Mouse (Mus musculus) embryonic facial prominence, embryonic 15.5 days (tissue): ENCODE data around the gene Mapk12. TPM values are rescaled to one million over a fixed set of nuclear protein-coding genes. Genes with fewer than 3 reads are reported as not detected.

Source experiments
- ATAC-seq: fragments of 200-750 bp; cut with Nextera tagmentation; 2 replicates; pipeline ENCODE4 v1.8.0; 2017; ENCODE audit warnings: low read depth, moderate TSS enrichment; ENCODE audit not compliant: insufficient number of reproducible peaks, low FRiP score, low TSS enrichment
- H3K27ac ChIP-seq: fragments of 300-500 bp; sonication (generic); replicated peaks from 2 replicates; pipeline ENCODE4 v1.5.1; 2015; ENCODE audit warnings: mild to moderate bottlenecking, inconsistent platforms
- H3K27me3 ChIP-seq: fragments of 300-500 bp; sonication (generic); 2 replicates; pipeline ENCODE4 v1.6.1; 2015; ENCODE audit warnings: inconsistent platforms
- H3K36me3 ChIP-seq: fragments of 300-500 bp; sonication (generic); 2 replicates; pipeline ENCODE4 v1.6.1; 2015; ENCODE audit warnings: mild to moderate bottlenecking, inconsistent platforms
- H3K4me1 ChIP-seq: fragments of 300-500 bp; sonication (generic); 2 replicates; pipeline ENCODE4 v1.6.1; 2015; ENCODE audit warnings: inconsistent platforms
- H3K4me2 ChIP-seq: fragments of 300-500 bp; sonication (generic); replicated peaks from 2 replicates; pipeline ENCODE4 v1.6.1; 2015; ENCODE audit warnings: mild to moderate bottlenecking, inconsistent platforms
- H3K4me3 ChIP-seq: fragments of 300-500 bp; sonication (generic); replicated peaks from 2 replicates; pipeline ENCODE4 v1.5.1; 2015; ENCODE audit warnings: mild to moderate bottlenecking, inconsistent platforms
- H3K9ac ChIP-seq: fragments of 300-500 bp; sonication (generic); 2 replicates; pipeline ENCODE4 v1.6.1; 2015; ENCODE audit warnings: inconsistent platforms
- H3K9me3 ChIP-seq: fragments of 300-500 bp; sonication (generic); replicated peaks from 2 replicates; pipeline ENCODE4 v1.6.1; 2016; ENCODE audit warnings: inconsistent platforms
- WGBS: fragments of 180-500 bp; shearing (Covaris S2); methylation state at CpG from one replicate; pipeline ENCODE4 v1.1.7; 2015; 5-methylcytosine and 5-hydroxymethylcytosine counted together
- polyA plus RNA-seq: library from polyadenylated mRNA; unstranded; fragments of >200 nt; fragmentation: Nextera tagmentation; extraction: Ambion mirVana; gene quantifications from 2 replicates; pipeline ENCODE4 v1.2.1, GENCODE M21; 2015

Gene Mapk12
- polyA plus RNA-seq, 1 experiment from 2014 or later: 9.4 TPM

GRCm38 (mm10) chr15:89169431-89169830 lies 28.9 kb upstream of the Mapk12 start:
- WGBS: 6% methylated on average over 10 of the region's 10 CpGs
- Histone ChIP-seq H3K36me3 (peaks cover 39% of the 10 kb centered on the region), H3K27me3 (no peaks in the 10 kb centered on the region), H3K4me1 (peaks cover 58% of the 10 kb centered on the region), H3K27ac (peak overlapping the region; percentile 87), H3K9me3 (no peaks in the 10 kb centered on the region), H3K9ac (no peak overlapping the region), H3K4me3 (peak overlapping the region; percentile 18), H3K4me2 (peak overlapping the region; percentile 35)
- peak; percentile 77 for ATAC-seq

GRCm38 (mm10) chr15:89168922-89169321 lies 28.4 kb upstream of the Mapk12 start:
- no peak for ATAC-seq
- Histone ChIP-seq H3K4me2 (peak overlapping the region; percentile 35), H3K9ac (no peak overlapping the region), H3K27ac (peak overlapping the region; percentile 70), H3K27me3 (no peaks in the 10 kb centered on the region), H3K4me1 (peaks cover 53% of the 10 kb centered on the region), H3K4me3 (peak overlapping the region; percentile 18), H3K36me3 (peaks cover 44% of the 10 kb centered on the region), H3K9me3 (no peaks in the 10 kb centered on the region)
- WGBS: 41% methylated on average over 10 of the region's 10 CpGs

- no peaks in the 10 kb centered on the region for H3K9me3 ChIP-seq
- H3K36me3 ChIP-seq: peaks cover 78% of the 10 kb centered on the region
- H3K27ac ChIP-seq: no peak overlapping the region
- 88% methylated on average over 12 of the region's 12 CpGs for WGBS
- ATAC-seq: no peak
- H3K4me2 ChIP-seq: no peak overlapping the region
- H3K4me3 ChIP-seq: no peak overlapping the region
- H3K27me3 ChIP-seq: no peaks in the 10 kb centered on the region
- H3K9ac ChIP-seq: no peak overlapping the region
- H3K4me1 ChIP-seq: peaks cover 20% of the 10 kb centered on the region
Measured at GRCm38 (mm10) chr15:89165478-89165877, 25.0 kb upstream of the Mapk12 start.

- H3K27me3 ChIP-seq: no peaks in the 10 kb centered on the region
- no peaks in the 10 kb centered on the region for H3K9me3 ChIP-seq
- H3K36me3 ChIP-seq: peaks cover 99% of the 10 kb centered on the region
- WGBS: 70% methylated on average over 9 of the region's 9 CpGs
- H3K4me2 ChIP-seq: no peak overlapping the region
- H3K4me3 ChIP-seq: no peak overlapping the region
- no peak overlapping the region for H3K9ac ChIP-seq
- H3K27ac ChIP-seq: no peak overlapping the region
- ATAC-seq: no peak
- no peaks in the 10 kb centered on the region for H3K4me1 ChIP-seq
Measured at GRCm38 (mm10) chr15:89161397-89161796, 20.9 kb upstream of the Mapk12 start.

DNA sequence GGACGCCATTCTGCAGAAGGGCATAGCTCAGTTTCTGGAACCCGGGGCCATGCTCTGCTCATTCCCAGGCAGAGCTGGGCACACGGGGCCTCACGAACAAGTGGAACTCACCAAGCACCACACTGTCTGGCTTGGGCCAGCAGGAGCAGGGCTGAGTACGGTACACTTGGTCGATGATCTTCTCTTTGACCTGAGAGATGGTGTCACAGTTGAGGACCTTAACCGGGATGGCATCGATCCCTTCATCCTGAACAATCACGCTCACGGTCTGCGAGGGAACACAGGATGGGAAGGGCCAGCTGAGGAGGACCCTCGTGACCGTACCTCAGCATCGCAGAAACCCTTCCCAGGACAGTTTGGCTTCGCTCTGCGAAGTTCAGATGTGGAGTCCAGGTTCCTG lies 18.0 kb upstream of the Mapk12 start:
- Histone ChIP-seq H3K4me2 (no peak overlapping the region), H3K4me3 (no peak overlapping the region), H3K36me3 (peaks cover 98% of the 10 kb centered on the region), H3K27me3 (no peaks in the 10 kb centered on the region), H3K4me1 (no peaks in the 10 kb centered on the region), H3K9ac (no peak overlapping the region), H3K27ac (no peak overlapping the region), H3K9me3 (no peaks in the 10 kb centered on the region)
- no peak for ATAC-seq
- 93% methylated on average over 16 of the region's 16 CpGs for WGBS

DNA sequence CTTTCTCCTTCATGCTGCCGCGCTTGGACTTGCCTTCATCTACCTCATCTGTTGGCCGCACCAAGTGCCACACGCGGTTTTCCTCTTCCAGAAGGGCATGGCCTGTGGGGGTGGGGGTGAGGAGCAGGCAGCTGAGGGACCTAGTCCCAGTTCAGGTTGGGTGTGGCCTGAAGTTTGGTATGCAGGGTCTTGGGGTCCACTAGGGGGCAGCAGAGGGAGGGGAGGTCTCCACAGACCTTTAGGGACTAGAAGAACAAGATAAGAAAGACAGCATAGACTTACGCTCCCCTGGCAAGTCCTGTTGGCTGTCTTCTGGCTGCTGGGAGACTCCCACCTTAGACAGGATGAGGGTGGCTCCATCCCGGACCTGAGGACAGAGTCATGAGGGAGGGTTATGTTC lies 17.5 kb upstream of the Mapk12 start:
- H3K36me3 ChIP-seq: peaks cover 95% of the 10 kb centered on the region
- ATAC-seq: no peak
- no peak overlapping the region for H3K4me2 ChIP-seq
- no peaks in the 10 kb centered on the region for H3K27me3 ChIP-seq
- 55% methylated on average over 7 of the region's 7 CpGs for WGBS
- no peaks in the 10 kb centered on the region for H3K4me1 ChIP-seq
- H3K4me3 ChIP-seq: no peak overlapping the region
- H3K9ac ChIP-seq: no peak overlapping the region
- no peaks in the 10 kb centered on the region for H3K9me3 ChIP-seq
- no peak overlapping the region for H3K27ac ChIP-seq

GRCm38 (mm10) chr15:89152312-89152711 lies 11.8 kb upstream of the Mapk12 start:
- Histone ChIP-seq H3K4me1 (peaks cover 27% of the 10 kb centered on the region), H3K27me3 (peaks cover 14% of the 10 kb centered on the region), H3K9me3 (no peaks in the 10 kb centered on the region), H3K27ac (no peak overlapping the region), H3K36me3 (peaks cover 39% of the 10 kb centered on the region), H3K9ac (no peak overlapping the region), H3K4me2 (no peak overlapping the region), H3K4me3 (no peak overlapping the region)
- no peak for ATAC-seq

DNA sequence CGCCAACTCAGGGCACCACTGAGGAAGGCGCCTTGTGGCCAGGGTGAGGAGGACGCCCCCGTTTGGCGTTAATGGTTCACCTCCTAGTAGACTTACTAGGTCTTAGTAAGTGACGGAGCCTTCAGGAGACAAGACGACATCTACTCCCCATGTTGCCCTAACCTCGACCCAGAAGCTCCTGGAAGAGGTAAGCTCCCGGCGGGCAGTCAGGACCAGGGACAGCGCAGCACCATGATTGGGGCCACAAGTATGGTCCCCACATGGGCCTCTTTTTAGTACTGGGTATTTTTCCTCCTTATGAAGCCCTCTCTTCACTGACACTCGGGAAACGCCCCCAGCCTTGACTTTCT lies 9.5 kb upstream of the Mapk12 start:
- peak overlapping the region; percentile 68 for H3K4me3 ChIP-seq
- H3K4me1 ChIP-seq: peaks cover 40% of the 10 kb centered on the region
- 1% methylated on average over 13 of the region's 13 CpGs for WGBS
- no peak overlapping the region for H3K9ac ChIP-seq
- H3K9me3 ChIP-seq: no peaks in the 10 kb centered on the region
- peaks cover 16% of the 10 kb centered on the region for H3K36me3 ChIP-seq
- no peak overlapping the region for H3K27ac ChIP-seq
- peak overlapping the region; percentile 81 for H3K4me2 ChIP-seq
- peaks cover 28% of the 10 kb centered on the region for H3K27me3 ChIP-seq
- ATAC-seq: no peak

DNA sequence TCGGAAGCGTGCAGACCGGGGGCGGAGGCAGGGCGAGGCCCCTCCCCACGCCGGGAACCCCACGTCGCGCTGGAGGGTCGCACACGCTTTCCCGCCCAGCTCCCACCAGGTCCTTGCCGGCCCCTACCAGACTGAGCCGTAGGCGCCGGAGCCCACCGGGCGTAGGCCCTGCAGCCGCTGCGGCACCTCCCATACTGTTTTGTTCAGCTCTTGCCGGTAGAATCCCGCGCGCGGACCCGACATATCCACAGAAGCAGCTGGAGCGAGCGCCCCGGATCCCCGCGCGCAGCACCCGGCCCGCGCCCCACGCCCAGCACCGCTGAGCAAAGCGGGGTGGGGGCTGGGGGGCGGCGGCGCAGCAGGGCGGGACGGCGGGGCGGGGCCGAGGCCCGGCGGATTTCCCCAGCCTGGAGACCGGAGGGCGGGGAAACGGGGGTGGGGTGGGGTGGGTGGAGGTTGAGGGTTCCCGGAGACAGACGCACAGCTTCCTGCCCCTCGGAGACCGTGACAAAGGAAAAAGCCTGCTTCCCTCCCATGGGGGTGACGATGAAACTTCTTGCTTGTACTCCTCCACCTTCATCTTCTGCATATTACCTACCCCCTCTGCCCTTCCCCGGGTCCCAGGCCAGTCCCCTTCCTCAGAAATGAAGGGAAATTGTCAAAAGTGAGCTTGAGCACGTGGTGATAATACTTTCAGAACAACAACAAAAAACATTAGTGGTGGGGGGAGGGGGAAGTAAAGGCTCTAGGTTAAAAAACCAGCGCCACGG lies 9.0 kb upstream of the Mapk12 start, which contains the start of gene Mapk11:
Gene Mapk11 (minus strand): TSS at position 358 of the 770 bp plus-strand sequence.
- Histone ChIP-seq H3K9me3 (no peaks in the 10 kb centered on the region), H3K27me3 (peaks cover 28% of the 10 kb centered on the region), H3K4me2 (peak within 1 kb of the TSS; percentile 81), H3K36me3 (peaks cover 11% of the 10 kb centered on the region), H3K4me1 (peaks cover 40% of the 10 kb centered on the region), H3K9ac (peak within 1 kb of the TSS; percentile 54), H3K27ac (peak within 1 kb of the TSS; percentile 48; the same call in 1 of the 2 replicates), H3K4me3 (peak within 1 kb of the TSS; percentile 68)
- ATAC-seq: peak; percentile 58
- WGBS: 1% methylated on average over 58 of the region's 61 CpGs

DNA sequence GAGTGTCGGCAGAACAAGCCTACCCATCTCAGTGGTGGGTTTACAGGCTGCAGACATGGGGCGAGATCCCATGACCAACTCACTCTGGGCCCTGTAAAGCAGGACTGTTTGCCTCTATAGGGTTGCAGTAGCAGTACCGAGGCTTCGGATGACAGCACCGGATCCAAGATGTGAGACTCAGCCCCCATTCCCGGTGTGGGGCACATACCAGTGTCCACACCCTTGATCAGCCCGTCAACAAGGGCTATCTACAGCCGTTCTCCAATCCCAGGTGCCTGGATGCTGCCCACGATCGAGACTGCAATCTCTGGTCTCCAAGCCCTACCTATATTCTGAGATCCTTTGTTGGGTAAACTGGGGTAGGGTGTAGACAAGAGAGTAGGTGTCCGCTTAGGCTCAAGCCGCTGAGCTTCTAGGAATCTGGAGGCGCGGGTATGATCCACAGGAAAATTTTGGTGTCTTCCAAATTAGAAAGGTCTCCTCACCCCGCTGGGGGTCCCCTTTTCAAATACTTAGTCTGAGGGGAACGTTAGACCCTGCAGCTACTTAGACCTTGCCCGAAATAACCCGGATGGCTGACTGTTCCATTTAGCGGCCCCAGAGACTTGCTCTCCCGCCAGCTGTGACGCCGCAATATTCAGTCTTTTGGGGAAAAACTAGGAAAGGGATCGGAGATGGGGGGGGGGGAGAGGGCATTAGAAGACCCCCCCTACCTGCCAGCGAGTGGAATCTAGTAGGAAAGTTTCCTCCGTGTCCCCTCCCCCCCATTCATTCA lies 8.2 kb upstream of the Mapk12 start:
- peaks cover 28% of the 10 kb centered on the region for H3K27me3 ChIP-seq
- 5% methylated on average over 25 of the region's 25 CpGs for WGBS

GRCm38 (mm10) chr15:89147895-89148294 lies 7.4 kb upstream of the Mapk12 start:
- Histone ChIP-seq H3K4me3 (peak overlapping the region; percentile 68; the same call in 1 of the 2 replicates), H3K9me3 (no peaks in the 10 kb centered on the region), H3K27ac (no peak overlapping the region), H3K4me2 (peak overlapping the region; percentile 81), H3K9ac (no peak overlapping the region), H3K36me3 (no peaks in the 10 kb centered on the region; the same call in 1 of the 2 replicates), H3K27me3 (peaks cover 28% of the 10 kb centered on the region), H3K4me1 (peaks cover 40% of the 10 kb centered on the region)
- WGBS: 64% methylated on average over 4 of the region's 4 CpGs
- no peak for ATAC-seq

More for the DNA sequence above, 8.2 kb upstream of the Mapk12 start:
- Histone ChIP-seq H3K4me2 (peak overlapping the region; percentile 81), H3K9me3 (no peaks in the 10 kb centered on the region), H3K36me3 (peaks cover 4% of the 10 kb centered on the region), H3K4me1 (peaks cover 40% of the 10 kb centered on the region), H3K27ac (0 out of 2 replicates have a peak overlapping the region, but pooled peaks have one; percentile 48), H3K9ac (peak overlapping the region; percentile 54), H3K4me3 (peak overlapping the region; percentile 68)
- ATAC-seq: no peak
